Mouse (Mus musculus) embryonic stem cell, embryonic (primary cell): ENCODE data around the gene Stx8.

Experiments
- CTCF ChIA-PET, 4 experiments: fragments of 300-600 bp in 2 of 4; fragments of 350-600 bp in 2 of 4; sonication (Branson Sonifier 250); formaldehyde crosslinking; loops; one replicate each; lab custom pipeline; 2022; ENCODE audit warnings: inconsistent platforms in 2 of 4; lab: Charles Lee
- POLR2A ChIA-PET, 4 experiments: fragments of 300-600 bp in 2 of 4; fragments of 350-600 bp in 2 of 4; sonication (Branson Sonifier 250); formaldehyde crosslinking; loops; one replicate each; lab custom pipeline; 2022; ENCODE audit warnings: antibody characterized with exemption in 4 of 4, inconsistent platforms in 1 of 4; lab: Charles Lee

Stx8 gene

DNA sequence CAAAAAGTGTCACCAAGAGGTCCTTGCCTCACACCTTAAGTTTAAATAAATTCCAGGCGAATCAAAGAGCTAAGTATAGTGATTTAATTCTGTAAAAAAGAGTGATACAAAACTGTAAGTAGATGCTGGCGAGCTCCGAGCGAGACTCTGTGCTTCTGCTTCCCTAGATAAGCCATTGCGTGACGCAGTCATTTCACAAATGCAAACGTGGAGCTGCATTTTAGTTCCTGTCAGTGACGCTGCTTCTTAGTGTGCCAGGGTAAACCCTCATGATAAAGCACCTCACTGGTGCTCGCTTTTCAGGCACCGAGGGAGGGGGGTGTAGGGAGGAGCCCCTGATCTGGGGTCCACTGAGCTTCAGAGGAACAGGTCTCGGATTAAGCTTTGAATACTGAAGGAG lies 53.2 kb downstream of the Stx8 start:
- POLR2A ChIA-PET: no interaction called here
- CTCF ChIA-PET: interaction anchor here in 1 of 4 experiments (0.7 kb wide), 1 partner anchor 924 kb away, joined by 7 read pairs; no protein-coding TSS in a partner anchor

DNA sequence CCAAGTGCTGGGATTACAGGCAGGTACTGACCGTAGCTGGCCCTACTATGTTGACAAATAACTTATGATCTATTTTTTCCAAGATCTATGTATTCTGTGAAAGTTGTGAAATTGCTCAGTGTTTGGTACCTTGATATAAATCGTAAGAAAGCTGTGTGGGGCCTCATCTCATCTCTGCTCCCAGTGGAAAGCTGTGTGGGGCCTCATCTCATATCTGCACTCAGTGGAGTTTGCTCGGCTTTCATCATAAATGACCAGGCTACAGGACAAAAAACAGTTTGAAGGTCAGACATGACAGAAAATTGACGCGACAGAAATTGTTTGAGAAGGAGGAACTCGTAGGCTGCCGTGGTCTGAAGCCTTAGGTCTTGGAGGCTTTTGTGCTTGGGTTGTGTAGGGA lies 56.0 kb downstream of the Stx8 start:
- ChIA-PET CTCF (no interaction called here), POLR2A (no interaction called here)

DNA sequence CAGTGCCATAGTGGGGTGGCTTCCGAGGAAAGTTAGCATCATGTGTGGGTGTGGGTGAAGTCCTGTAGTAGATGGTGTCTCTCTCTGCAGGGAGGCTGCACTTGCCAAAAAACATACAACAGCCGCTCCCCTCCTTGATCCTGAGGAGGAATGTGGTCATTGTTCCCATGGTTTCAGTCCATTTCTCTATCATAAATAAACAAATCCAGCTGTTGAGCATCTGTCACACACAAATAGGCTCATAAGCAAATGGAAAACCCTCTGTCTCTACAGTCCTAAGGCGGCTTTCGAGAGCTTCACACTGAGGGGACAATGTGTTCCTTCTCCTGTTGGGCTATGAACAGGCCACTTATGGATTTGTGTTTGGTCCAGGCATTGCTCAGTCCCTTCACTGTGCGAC lies 56.9 kb downstream of the Stx8 start:
- POLR2A ChIA-PET: interaction anchor here in 1 of 4 experiments (1.2 kb wide), 1 partner anchor 11 kb away, joined by 3 read pairs; no protein-coding TSS in a partner anchor
- CTCF ChIA-PET: no interaction called here

GRCm38 (mm10) chr11:68023811-68024369 lies 57.9 kb downstream of the Stx8 start:
- ChIA-PET CTCF (interaction anchor here in 1 of 4 experiments (0.7 kb wide), 1 partner anchor 19 kb away, joined by 14 read pairs; no protein-coding TSS in a partner anchor), POLR2A (interaction anchor here in 1 of 4 experiments (0.7 to 1.2 kb wide), 2 partner anchors 12 to 16 kb away, joined by 3 read pairs; no protein-coding TSS in a partner anchor)

GRCm38 (mm10) chr11:68026590-68026989 lies 60.6 kb downstream of the Stx8 start:
- ChIA-PET CTCF (no interaction called here), POLR2A (no interaction called here)

GRCm38 (mm10) chr11:68029079-68029478 lies 63.1 kb downstream of the Stx8 start:
- ChIA-PET POLR2A (interaction anchor here in 2 of 4 experiments (0.6 to 1.1 kb wide), 2 partner anchors 61 to 662 kb away, joined by 3 read pairs; partner anchors contain the start of gene Myh10 (in 1 of the 2)), CTCF (interaction anchor here in 1 of 4 experiments (0.6 kb wide), 2 partner anchors 11 kb away, joined by 3 read pairs; no protein-coding TSS in a partner anchor)

- ChIA-PET POLR2A (interaction anchor here in 2 of 4 experiments (0.6 to 0.7 kb wide), 3 partner anchors 60 to 172 kb away, joined by 3 to 5 read pairs (median 4); no protein-coding TSS in a partner anchor), CTCF (interaction anchor here in 1 of 4 experiments (0.7 kb wide), 1 partner anchor 82 kb away, joined by 7 read pairs; no protein-coding TSS in a partner anchor)
These were observed 63.9 kb downstream of the Stx8 start for GRCm38 (mm10) chr11:68029871-68030270.

GRCm38 (mm10) chr11:68030771-68031170 lies 64.8 kb downstream of the Stx8 start:
- ChIA-PET CTCF (interaction anchor here in 1 of 4 experiments (0.6 kb wide), 1 partner anchor 411 kb away, joined by 3 read pairs; no protein-coding TSS in a partner anchor), POLR2A (interaction anchor here in 1 of 4 experiments (0.6 to 0.7 kb wide), 3 partner anchors 247 to 1259 kb away, joined by 3 read pairs; no protein-coding TSS in a partner anchor)

DNA sequence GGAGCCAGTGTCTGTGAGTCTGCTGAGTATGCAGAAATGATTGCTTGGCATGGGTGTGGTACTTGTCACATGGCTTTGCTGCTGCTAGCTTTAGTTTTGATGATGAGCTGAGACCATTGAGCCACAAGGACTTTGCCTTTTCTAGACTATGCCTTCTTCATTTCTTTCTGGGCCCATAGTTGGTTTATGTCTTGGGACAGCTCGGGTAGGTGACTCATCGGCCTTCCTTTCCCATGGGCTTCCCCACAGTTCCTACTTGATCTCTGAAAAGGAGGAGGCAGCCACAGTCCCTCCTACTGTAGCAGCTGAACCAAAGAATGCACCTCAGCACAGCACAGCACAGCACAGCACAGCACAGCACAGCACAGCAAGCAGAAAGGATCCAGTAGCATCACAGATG lies 66.5 kb downstream of the Stx8 start:
- ChIA-PET POLR2A (interaction anchor here in 1 of 4 experiments (0.6 kb wide), 1 partner anchor 25 kb away, joined by 9 read pairs; no protein-coding TSS in a partner anchor), CTCF (interaction anchor here in 1 of 4 experiments (0.6 kb wide), 1 partner anchor 85 kb away, joined by 4 read pairs; no protein-coding TSS in a partner anchor)

DNA sequence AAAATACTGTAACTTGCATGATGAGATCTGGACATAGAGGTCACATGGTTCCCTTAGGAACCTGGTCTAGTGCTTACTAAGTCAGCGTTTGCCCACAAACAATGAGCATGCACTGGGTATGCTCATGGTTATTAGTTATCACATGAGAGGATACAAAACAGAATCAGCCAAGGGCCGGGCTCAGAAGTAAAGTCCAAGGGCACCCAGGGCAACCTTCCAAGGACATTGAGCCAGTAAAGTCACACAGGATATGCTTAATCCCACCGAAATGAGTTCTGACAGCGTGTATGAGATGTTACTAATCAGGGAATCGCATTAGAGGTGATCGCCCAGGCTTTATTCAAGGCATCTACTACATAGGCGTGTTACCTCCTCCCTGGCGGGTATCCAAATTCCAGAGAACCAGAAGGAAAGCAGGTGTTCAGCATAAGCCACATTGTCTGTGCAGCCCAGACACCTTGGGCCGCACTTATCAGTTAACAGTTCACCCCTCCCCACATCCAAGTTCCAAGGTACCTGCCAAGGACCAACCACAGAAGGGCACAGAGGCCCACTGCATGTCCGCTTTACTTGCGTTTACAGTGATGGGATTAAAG lies 67.4 kb downstream of the Stx8 start:
- POLR2A ChIA-PET: interaction anchor here in 1 of 4 experiments (0.6 kb wide), 1 partner anchor 26 kb away, joined by 9 read pairs; no protein-coding TSS in a partner anchor
- CTCF ChIA-PET: no interaction called here

- POLR2A ChIA-PET: no interaction called here
These were observed 68.4 kb downstream of the Stx8 start for GRCm38 (mm10) chr11:68034422-68034821.

DNA sequence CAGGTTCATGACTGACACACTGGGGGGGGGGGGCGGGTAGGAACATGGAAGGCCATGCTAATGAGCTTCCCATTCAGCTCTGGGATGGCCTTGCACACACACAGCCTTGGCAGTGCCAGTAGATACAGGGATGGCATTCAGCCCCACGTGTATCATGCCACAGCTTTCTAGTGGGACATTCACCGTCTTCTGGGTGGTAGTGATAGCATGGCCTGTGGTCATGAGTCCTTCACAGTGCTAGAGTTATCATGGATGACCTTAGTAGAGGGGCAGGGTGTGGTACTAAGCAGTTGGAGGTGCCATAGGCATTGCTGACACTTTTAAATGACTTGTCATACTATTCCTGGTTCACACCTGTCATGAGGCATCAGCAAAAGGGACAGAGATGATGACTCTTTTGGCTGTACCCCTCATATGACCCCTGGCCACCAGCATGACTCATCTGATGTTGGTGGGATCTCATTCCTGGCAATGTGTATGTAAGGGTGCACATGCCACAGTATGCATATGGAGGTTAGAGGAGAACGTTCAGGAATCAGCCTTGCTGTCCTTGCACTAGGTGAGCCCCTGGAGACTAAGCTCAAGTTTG lies 69.4 kb downstream of the Stx8 start:
- CTCF ChIA-PET: no interaction called here
- POLR2A ChIA-PET: no interaction called here

More at GRCm38 (mm10) chr11:68034422-68034821, 68.4 kb downstream of the Stx8 start:
- CTCF ChIA-PET: no interaction called here

DNA sequence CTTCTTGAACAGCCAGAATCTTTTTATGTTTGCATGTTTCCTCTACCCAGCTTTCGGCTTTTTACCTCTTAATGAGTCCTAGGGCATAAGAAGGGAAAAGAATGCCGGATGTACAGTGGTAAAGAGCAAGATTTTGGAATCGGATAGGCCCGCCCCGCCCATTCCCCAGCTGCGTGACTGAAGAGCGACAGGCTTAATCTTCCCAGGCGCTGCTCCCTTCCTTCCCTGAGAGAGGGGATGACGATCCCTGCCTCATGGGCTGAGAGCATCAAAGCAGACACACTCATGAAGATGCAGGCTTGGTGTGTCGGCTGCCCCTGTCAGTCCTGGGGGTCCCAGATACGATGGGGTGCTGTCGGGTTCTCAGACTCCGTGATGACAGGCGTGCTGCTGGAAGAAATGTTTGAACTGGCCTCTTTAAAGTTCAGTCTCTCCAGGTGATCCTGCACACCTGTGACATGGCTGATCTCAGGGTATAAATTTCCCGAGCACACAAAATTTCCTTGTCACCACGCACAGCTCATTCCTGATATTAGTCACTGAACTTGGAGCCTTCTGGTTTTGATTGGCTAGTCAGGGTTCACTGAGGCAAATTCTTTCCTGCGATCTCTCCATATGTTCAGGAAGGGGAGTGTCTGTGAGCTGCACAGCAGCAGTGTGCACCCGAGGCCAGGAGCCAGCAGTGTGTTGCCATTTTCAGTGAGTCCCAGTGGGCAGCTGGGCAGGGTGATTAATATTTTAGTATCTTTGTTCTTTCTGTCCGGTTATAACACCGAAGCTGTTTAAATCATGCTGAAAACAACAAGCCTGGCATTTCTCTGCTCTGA lies 70.4 kb downstream of the Stx8 start:
- ChIA-PET CTCF (no interaction called here), POLR2A (interaction anchor here in 1 of 4 experiments (1.1 kb wide), 1 partner anchor 10 kb away, joined by 3 read pairs; no protein-coding TSS in a partner anchor)

- ChIA-PET CTCF (no interaction called here), POLR2A (interaction anchor here in 1 of 4 experiments (1.1 kb wide), 1 partner anchor 9 kb away, joined by 3 read pairs; no protein-coding TSS in a partner anchor)
These were observed 71.1 kb downstream of the Stx8 start for GRCm38 (mm10) chr11:68037093-68037492.

GRCm38 (mm10) chr11:68038101-68038500 lies 72.1 kb downstream of the Stx8 start:
- POLR2A ChIA-PET: no interaction called here
- CTCF ChIA-PET: interaction anchor here in 1 of 4 experiments (0.7 kb wide), 1 partner anchor 210 kb away, joined by 3 read pairs; no protein-coding TSS in a partner anchor

DNA sequence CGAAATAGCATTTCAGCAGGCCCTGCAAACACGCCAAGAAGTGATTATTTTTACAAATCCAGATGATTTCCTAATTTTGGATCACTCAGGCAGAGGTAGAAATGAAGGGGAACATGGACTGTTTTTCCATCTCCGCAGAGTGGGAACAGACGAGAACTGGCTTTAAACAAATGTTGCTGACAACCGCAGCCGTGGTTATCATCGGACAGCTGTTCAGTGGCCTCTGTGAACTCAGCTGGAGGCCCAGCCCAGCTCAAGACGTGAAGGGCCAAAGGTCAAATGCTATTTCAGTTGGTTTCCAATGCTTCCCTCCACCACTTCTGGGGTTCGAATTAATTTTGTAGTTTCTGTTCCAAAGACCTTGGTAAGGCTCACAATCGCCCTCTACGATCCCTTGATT lies 78.2 kb downstream of the Stx8 start:
- CTCF ChIA-PET: no interaction called here
- POLR2A ChIA-PET: no interaction called here

- ChIA-PET CTCF (interaction anchor here in 3 of 4 experiments (0.6 to 1.4 kb wide), 5 partner anchors 11 to 386 kb away, joined by 3 to 7 read pairs (median 3); no protein-coding TSS in a partner anchor), POLR2A (no interaction called here)
These were observed 80.9 kb downstream of the Stx8 start for GRCm38 (mm10) chr11:68046916-68047315.
